Mouse (Mus musculus) liver, postnatal 0 days (tissue): ENCODE measurements around the gene Mis18bp1.
"Not testable (repeated sequence)": the region's sequence is repeated elsewhere in the genome, so short reads cannot be mapped to it uniquely, and the experiment has no call there.

ENCODE experiments used
- CTCF ChIP-seq: sonication (generic); IDR thresholded peaks from 2 replicates; pipeline ENCODE4 v1.5.1; 2016; ENCODE audit warnings: antibody characterized with exemption, low read depth
- EP300 ChIP-seq: IDR thresholded peaks from 2 replicates; pipeline ENCODE4 v1.6.1; 2016; ENCODE audit warnings: antibody characterized with exemption, low read depth, mild to moderate bottlenecking

- TF ChIP-seq CTCF, EP300: not testable (repeated sequence)
Observed at GRCm38 (mm10) chr12:65136121-65136520, 36.3 kb downstream of the Mis18bp1 start.
